Mouse (Mus musculus) heart, postnatal 0 days (tissue): ENCODE results near the gene Ppil1. TPM values are rescaled to one million over a fixed set of nuclear protein-coding genes. Genes with fewer than 3 reads are reported as not detected.

Experiments
- ATAC-seq: fragments of 200-750 bp; cut with Nextera tagmentation; 2 replicates; pipeline ENCODE4 v1.8.0; 2017; ENCODE audit warnings: low read depth, moderate number of reproducible peaks, moderate library complexity; ENCODE audit not compliant: insufficient read depth
- DNase-seq: peaks from one replicate; pipeline ENCODE4 v3.0.0-alpha.2; 2016; ENCODE audit warnings: low spot score
- H3K27ac ChIP-seq: fragments of 300-500 bp; sonication (generic); 2 replicates; pipeline ENCODE4 v1.5.1; 2014; ENCODE audit warnings: low read depth, mild to moderate bottlenecking
- H3K27me3 ChIP-seq: fragments of 300-500 bp; sonication (generic); 2 replicates; pipeline ENCODE4 v1.6.1; 2014; ENCODE audit warnings: low read length, mixed read lengths; ENCODE audit not compliant: control insufficient read depth, insufficient read depth
- H3K36me3 ChIP-seq: fragments of 300-500 bp; sonication (generic); replicated peaks from 2 replicates; pipeline ENCODE4 v1.6.1; 2014; ENCODE audit warnings: low read length, mixed read lengths; ENCODE audit not compliant: control insufficient read depth, insufficient read depth
- H3K4me1 ChIP-seq: fragments of 300-500 bp; sonication (generic); 2 replicates; pipeline ENCODE4 v1.6.1; 2014; ENCODE audit warnings: antibody characterized with exemption; ENCODE audit not compliant: control insufficient read depth, insufficient read depth
- H3K4me2 ChIP-seq: fragments of 300-500 bp; sonication (generic); 2 replicates; pipeline ENCODE4 v1.6.1; 2014; ENCODE audit warnings: low read depth, mild to moderate bottlenecking, low read length, moderate library complexity
- H3K4me3 ChIP-seq: fragments of 300-500 bp; sonication (generic); 2 replicates; pipeline ENCODE4 v1.5.1; 2014; ENCODE audit warnings: low read depth, low read length
- H3K9ac ChIP-seq: fragments of 300-500 bp; sonication (generic); replicated peaks from 2 replicates; pipeline ENCODE4 v1.6.1; 2014; ENCODE audit warnings: low read depth, low read length, mixed read lengths
- H3K9me3 ChIP-seq: fragments of 300-500 bp; sonication (generic); replicated peaks from 2 replicates; pipeline ENCODE4 v1.6.1; 2016; ENCODE audit warnings: low read length; ENCODE audit not compliant: control insufficient read depth
- CTCF ChIP-seq: IDR thresholded peaks from 2 replicates; pipeline ENCODE4 v1.5.1; 2016; ENCODE audit warnings: antibody characterized with exemption, control low read depth, low read depth
- EP300 ChIP-seq: IDR thresholded peaks from 2 replicates; pipeline ENCODE4 v1.6.1; 2016; ENCODE audit warnings: antibody characterized with exemption, low read depth
- WGBS: fragments of 180-500 bp; shearing (Covaris S2); extraction: QIAGEN DNeasy Blood & Tissue Kit; methylation state at CpG from one replicate; pipeline ENCODE4 v1.1.7; 2014; 5-methylcytosine and 5-hydroxymethylcytosine counted together
- polyA plus RNA-seq: library from polyadenylated mRNA; unstranded; fragments of >200 nt; fragmentation: Nextera tagmentation; extraction: Ambion mirVana; gene quantifications from 2 replicates; pipeline ENCODE4 v1.2.1, GENCODE M21; 2015
- total RNA-seq: library from RNA; depleted of rRNA; stranded (reverse); fragments of >200 nt; gene quantifications from 2 replicates; pipeline ENCODE4 v1.2.3, GENCODE M21; 2014; ENCODE audit warnings: low replicate concordance

The Ppil1 gene
- total and polyA plus RNA-seq, 2 experiments from 2014 or later: 46.3 to 75.5 TPM

DNA sequence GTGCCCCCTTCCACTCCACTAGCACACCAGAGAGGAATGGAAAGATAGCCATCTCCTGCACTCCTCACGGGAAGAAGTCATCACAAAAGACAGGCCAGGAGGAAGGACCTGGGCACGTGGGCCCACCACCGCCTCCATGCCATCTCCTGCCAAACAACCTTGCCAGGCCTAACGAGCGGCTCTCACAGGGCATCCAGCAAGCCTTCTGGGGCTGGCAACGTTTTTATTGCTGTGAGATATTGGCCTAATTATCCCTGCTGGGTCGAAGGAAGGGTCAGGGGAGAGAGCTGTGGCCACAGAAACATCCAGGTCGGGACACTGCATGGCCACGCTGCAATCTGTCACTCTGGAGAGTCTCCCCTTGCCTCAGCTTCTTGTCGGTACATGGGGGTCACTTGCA is 32.9 kb downstream of the Ppil1 start:
- Histone ChIP-seq H3K27ac (no peak overlapping the region), H3K9ac (no peak overlapping the region), H3K4me3 (no peak overlapping the region), H3K4me2 (no peak overlapping the region), H3K27me3 (peaks cover 11% of the 10 kb centered on the region), H3K36me3 (no peaks in the 10 kb centered on the region), H3K4me1 (no peaks in the 10 kb centered on the region), H3K9me3 (no peaks in the 10 kb centered on the region)
- ATAC-seq (no peak), DNase-seq (no peak)
- no peak for TF ChIP-seq EP300
- no peak for TF ChIP-seq CTCF
- 78% methylated on average over 10 of the region's 10 CpGs for WGBS

DNA sequence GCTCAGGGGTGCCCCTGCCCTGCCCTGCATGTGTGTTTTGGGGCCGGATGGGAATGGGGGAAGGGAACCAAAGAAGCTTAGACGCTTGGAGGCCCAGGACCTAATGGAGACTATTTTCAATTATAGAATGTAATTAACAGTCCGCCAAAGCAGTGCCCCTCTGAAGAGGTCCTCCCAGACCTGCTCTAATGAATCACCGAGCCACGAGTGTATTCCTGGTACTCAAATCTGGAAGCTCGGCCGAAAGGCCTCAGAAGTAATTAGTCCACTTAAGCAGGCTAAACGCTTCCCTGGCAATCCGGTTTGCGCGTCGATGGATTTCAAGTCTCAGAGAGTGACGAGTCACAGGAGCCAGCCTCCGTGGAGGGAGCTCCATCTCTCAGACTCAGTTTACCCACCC is 43.4 kb downstream of the Ppil1 start:
- Histone ChIP-seq H3K27ac (no peak overlapping the region), H3K4me2 (no peak overlapping the region), H3K27me3 (0 out of 2 replicates have a peak, but pooled peaks cover 4% of the 10 kb centered on the region), H3K4me1 (no peaks in the 10 kb centered on the region), H3K9me3 (no peaks in the 10 kb centered on the region), H3K4me3 (no peak overlapping the region), H3K36me3 (no peaks in the 10 kb centered on the region), H3K9ac (no peak overlapping the region)
- no peak for ATAC-seq
- 78% methylated on average over 14 of the region's 14 CpGs for whole genome bisulfite sequencing
- DNase-seq: no peak
- TF ChIP-seq CTCF: no peak
- TF ChIP-seq EP300: no peak

DNA sequence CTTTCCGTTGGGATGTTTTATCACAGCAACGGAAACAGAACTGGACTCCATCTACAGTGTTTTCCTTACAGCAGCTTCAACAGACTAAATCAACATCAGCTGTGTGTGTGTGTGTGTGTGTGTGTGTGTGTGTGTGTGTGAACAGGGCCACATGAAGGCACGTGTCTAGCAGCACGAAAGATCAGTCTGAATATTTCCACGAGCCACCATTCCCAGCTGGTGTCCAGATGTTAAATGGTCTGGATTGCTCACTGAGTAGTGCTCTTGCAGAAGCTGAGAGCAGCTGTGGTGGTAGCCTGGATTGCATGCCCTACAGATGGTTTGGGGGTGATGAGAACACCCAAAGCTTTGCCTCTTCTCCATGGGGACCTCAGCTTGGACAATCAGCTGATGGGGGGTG is 46.0 kb downstream of the Ppil1 start:
- ATAC-seq: no peak
- H3K4me2 ChIP-seq: no peak overlapping the region
- H3K27me3 ChIP-seq: peaks cover 4% of the 10 kb centered on the region; the same call in 1 of the 2 replicates
- no peaks in the 10 kb centered on the region for H3K4me1 ChIP-seq
- H3K9me3 ChIP-seq: no peaks in the 10 kb centered on the region
- no peak overlapping the region for H3K4me3 ChIP-seq
- H3K36me3 ChIP-seq: no peaks in the 10 kb centered on the region
- DNase-seq: no peak
- no peak for TF ChIP-seq EP300
- no peak for TF ChIP-seq CTCF
- 66% methylated on average over 5 of the region's 5 CpGs for WGBS
- H3K27ac ChIP-seq: no peak overlapping the region
- H3K9ac ChIP-seq: no peak overlapping the region

DNA sequence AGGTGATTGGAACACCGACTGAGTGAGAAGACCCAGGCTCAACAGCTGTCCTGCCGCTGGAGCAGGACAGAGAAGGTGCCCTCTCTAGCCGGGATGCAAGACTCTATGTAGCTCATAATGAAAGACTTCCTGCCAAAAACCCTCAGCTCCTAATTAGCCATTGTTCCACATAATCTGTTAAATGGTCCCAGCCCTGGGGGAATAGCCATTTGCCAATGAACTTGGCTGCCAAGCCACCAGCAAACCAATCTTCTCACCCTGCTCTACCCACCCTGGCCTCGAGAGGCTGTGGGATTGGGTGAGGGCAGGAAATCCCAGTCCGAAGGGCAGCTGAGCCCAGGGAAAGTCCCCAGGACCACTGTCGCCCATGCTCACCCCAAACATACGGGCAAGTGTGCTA is 47.9 kb downstream of the Ppil1 start:
- Histone ChIP-seq H3K9me3 (no peaks in the 10 kb centered on the region), H3K9ac (no peak overlapping the region), H3K4me3 (no peak overlapping the region), H3K27me3 (peaks cover 4% of the 10 kb centered on the region; the same call in 1 of the 2 replicates), H3K4me1 (0 out of 2 replicates have a peak, but pooled peaks cover 5% of the 10 kb centered on the region), H3K36me3 (no peaks in the 10 kb centered on the region), H3K27ac (no peak overlapping the region), H3K4me2 (no peak overlapping the region)
- ATAC-seq (no peak), DNase-seq (no peak)
- no peak for TF ChIP-seq CTCF
- no peak for TF ChIP-seq EP300
- WGBS: 56% methylated on average over 7 of the region's 7 CpGs

DNA sequence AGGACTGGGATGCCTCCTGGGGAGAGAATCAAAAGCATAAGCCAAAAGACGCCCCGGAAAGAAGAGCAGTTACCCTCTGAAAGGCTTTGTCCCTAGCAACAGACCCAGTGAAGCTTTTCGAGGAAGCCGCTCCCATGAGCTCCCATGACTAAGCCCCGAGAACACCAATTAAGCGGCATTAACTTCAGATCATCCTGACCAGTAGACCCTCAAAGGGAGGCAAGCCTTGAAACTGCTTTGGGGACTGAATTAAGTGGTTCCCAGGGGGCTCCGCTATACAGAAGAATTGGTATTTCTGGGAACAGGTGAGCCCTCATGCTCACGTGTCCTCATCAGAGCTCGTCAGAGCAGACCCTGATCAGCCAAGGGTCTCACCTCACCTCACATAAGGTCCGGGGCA is 49.3 kb downstream of the Ppil1 start:
- H3K4me3 ChIP-seq: no peak overlapping the region
- no peak overlapping the region for H3K4me2 ChIP-seq
- ATAC-seq (no peak), DNase-seq (no peak)
- 70% methylated on average over 10 of the region's 10 CpGs for WGBS
- peaks cover 4% of the 10 kb centered on the region; the same call in 1 of the 2 replicates for H3K27me3 ChIP-seq
- H3K27ac ChIP-seq: no peak overlapping the region
- 0 out of 2 replicates have a peak, but pooled peaks cover 5% of the 10 kb centered on the region for H3K4me1 ChIP-seq
- H3K9me3 ChIP-seq: no peaks in the 10 kb centered on the region
- TF ChIP-seq CTCF (no peak), EP300 (no peak)
- H3K36me3 ChIP-seq: no peaks in the 10 kb centered on the region
- no peak overlapping the region for H3K9ac ChIP-seq

DNA sequence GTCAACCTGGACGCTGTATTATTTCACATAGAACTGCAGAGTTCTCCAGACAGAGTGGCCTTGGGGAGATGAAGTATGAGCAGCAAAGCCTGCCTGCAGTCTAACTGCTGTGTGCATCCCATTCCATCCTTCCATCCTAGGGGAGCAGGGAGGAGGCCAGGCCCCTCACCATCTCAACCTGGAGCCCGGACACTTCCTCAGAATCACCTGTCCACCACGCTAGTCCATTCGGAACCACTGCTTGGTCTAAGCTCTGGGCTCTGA is 49.9 kb downstream of the Ppil1 start:
- no peak for ATAC-seq
- no peaks in the 10 kb centered on the region for H3K9me3 ChIP-seq
- H3K9ac ChIP-seq: no peak overlapping the region
- no peak overlapping the region for H3K4me2 ChIP-seq
- TF ChIP-seq CTCF: no peak
- TF ChIP-seq EP300: no peak
- 80% methylated on average over 4 of the region's 4 CpGs for WGBS
- DNase-seq: no peak
- peaks cover 4% of the 10 kb centered on the region; the same call in 1 of the 2 replicates for H3K27me3 ChIP-seq
- H3K4me3 ChIP-seq: no peak overlapping the region
- no peak overlapping the region for H3K27ac ChIP-seq
- H3K36me3 ChIP-seq: no peaks in the 10 kb centered on the region
- H3K4me1 ChIP-seq: 0 out of 2 replicates have a peak, but pooled peaks cover 5% of the 10 kb centered on the region
